In the genomic region with DNA sequence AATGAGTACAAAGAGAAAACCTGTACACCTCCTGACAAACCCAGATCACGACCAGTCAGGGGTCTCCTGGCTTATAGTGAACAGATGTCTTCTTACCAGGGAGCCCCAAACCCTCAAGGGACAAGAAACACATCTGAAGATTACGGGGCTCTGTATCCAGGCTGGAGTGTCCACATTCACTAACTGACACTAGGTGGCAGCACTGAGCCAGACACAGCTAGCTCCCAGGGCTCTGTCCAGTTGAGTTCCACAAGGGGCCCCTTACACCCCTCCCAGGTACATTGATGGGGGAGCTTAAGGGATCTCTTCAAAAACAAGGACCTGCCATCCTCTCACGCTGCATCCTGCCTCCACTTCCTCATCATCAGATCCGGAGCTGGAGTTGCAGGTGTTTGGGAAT, we compare ENCODE assay signal across 9 mouse cellular contexts. TPM values are rescaled to one million over a fixed set of nuclear protein-coding genes. Genes with fewer than 3 reads are reported as not detected.
DNase-seq lines count a peak whose midpoint lies in the region; ATAC-seq lines count a peak whose summit lies in the region.
"Had no signal": no experiment of that assay in that cellular context is flagged by ENCODE, and none has a peak within 500 bp of the region (broad histone marks: within the 10 kb centered on the region; RNA-seq: fewer than 3 reads in every experiment).

No protein-coding gene starts in this region.

- DNase-seq in heart, adult 11 months: peak; percentile 96
- DNase-seq in c-Kit-negative CD71-positive TER-119-positive erythroid progenitor cells, embryonic 14.5 days (ENCODE audit: low read depth, low spot score): peak; percentile 71
- DNase-seq in left cerebral cortex, postnatal 14 days (ENCODE audit: low spot score in 2 of 2): peak; percentile 88 to 89
- peak; percentile 65 to 82 for DNase-seq in spleen, postnatal 10 days (ENCODE audit: low spot score in 2 of 2)

- H3K4me1 ChIP-seq in heart, embryonic 12.5 days (replicated peaks): peaks cover 49% of the 10 kb centered on the region
- H3K4me1 ChIP-seq in forebrain, embryonic 13.5 days: peaks cover 82% of the 10 kb centered on the region
- peaks cover 84% of the 10 kb centered on the region for H3K4me1 ChIP-seq in hindbrain, embryonic 13.5 days (replicated peaks)
- H3K4me1 ChIP-seq in midbrain, embryonic 15.5 days: peaks cover 85% of the 10 kb centered on the region

- no peaks in the 10 kb centered on the region for H3K9me3 ChIP-seq in heart, embryonic 12.5 days (replicated peaks)
- H3K9me3 ChIP-seq in forebrain, embryonic 13.5 days (replicated peaks): no peaks in the 10 kb centered on the region
- H3K9me3 ChIP-seq in hindbrain, embryonic 13.5 days: no peaks in the 10 kb centered on the region
- H3K9me3 ChIP-seq in midbrain, embryonic 15.5 days: no peaks in the 10 kb centered on the region

- H3K36me3 ChIP-seq in heart, embryonic 12.5 days: peaks cover 39% of the 10 kb centered on the region
- peaks cover 42% of the 10 kb centered on the region for H3K36me3 ChIP-seq in forebrain, embryonic 13.5 days (ENCODE audit: poor library complexity, severe bottlenecking)
- H3K36me3 ChIP-seq in hindbrain, embryonic 13.5 days: peaks cover 34% of the 10 kb centered on the region
- H3K36me3 ChIP-seq in midbrain, embryonic 15.5 days (replicated peaks): 0 out of 2 replicates have a peak, but pooled peaks cover 5% of the 10 kb centered on the region

- no peaks in the 10 kb centered on the region for H3K27me3 ChIP-seq in heart, embryonic 12.5 days (replicated peaks)
- H3K27me3 ChIP-seq in forebrain, embryonic 13.5 days: no peaks in the 10 kb centered on the region
- no peaks in the 10 kb centered on the region for H3K27me3 ChIP-seq in hindbrain, embryonic 13.5 days
- H3K27me3 ChIP-seq in midbrain, embryonic 15.5 days (replicated peaks): no peaks in the 10 kb centered on the region

- no peak overlapping the region for H3K27ac ChIP-seq in heart, embryonic 12.5 days (ENCODE audit: poor library complexity, severe bottlenecking)
- no peak overlapping the region for H3K27ac ChIP-seq in forebrain, embryonic 13.5 days
- H3K27ac ChIP-seq in hindbrain, embryonic 13.5 days: 0 out of 2 replicates have a peak overlapping the region, but pooled peaks have one; percentile 23
- H3K27ac ChIP-seq in midbrain, embryonic 15.5 days: peak overlapping the region; percentile 34; the same call in 1 of the 2 replicates
- H3K27ac ChIP-seq: macrophage had no signal

- intact Hi-C loops in left cerebral cortex, postnatal 14 days (cut with DNase I): loop anchor here (2.0 to 10.0 kb wide), 3 partner anchors 76 to 254 kb away; no protein-coding TSS in a partner anchor

- ATAC-seq in heart, embryonic 12.5 days (ENCODE audit: insufficient number of reproducible peaks, low FRiP score): no peak
- no peak for ATAC-seq in forebrain, embryonic 13.5 days
- no peak for ATAC-seq in hindbrain, embryonic 13.5 days (ENCODE audit: low FRiP score)
- no peak for ATAC-seq in midbrain, embryonic 15.5 days (replicated peaks)

- 12% methylated on average over 4 of the region's 4 CpGs for WGBS in heart, embryonic 12.5 days
- 8% methylated on average over 4 of the region's 4 CpGs for WGBS in forebrain, embryonic 13.5 days
- WGBS in hindbrain, embryonic 13.5 days: 12% methylated on average over 4 of the region's 4 CpGs
- WGBS in midbrain, embryonic 15.5 days: 7% methylated on average over 4 of the region's 4 CpGs

- no peak overlapping the region for H3K4me3 ChIP-seq in heart, embryonic 12.5 days
- no peak overlapping the region for H3K4me3 ChIP-seq in forebrain, embryonic 13.5 days
- H3K4me3 ChIP-seq in hindbrain, embryonic 13.5 days: no peak overlapping the region
- no peak overlapping the region for H3K4me3 ChIP-seq in midbrain, embryonic 15.5 days

- no peak overlapping the region for H3K4me2 ChIP-seq in heart, embryonic 12.5 days
- no peak overlapping the region for H3K4me2 ChIP-seq in forebrain, embryonic 13.5 days
- H3K4me2 ChIP-seq in hindbrain, embryonic 13.5 days: 0 out of 2 replicates have a peak overlapping the region, but pooled peaks have one; percentile 18
- no peak overlapping the region for H3K4me2 ChIP-seq in midbrain, embryonic 15.5 days

- no peak overlapping the region for H3K9ac ChIP-seq in heart, embryonic 12.5 days
- H3K9ac ChIP-seq in forebrain, embryonic 13.5 days: peak overlapping the region; percentile 31; the same call in 1 of the 2 replicates
- peak overlapping the region; percentile 63 for H3K9ac ChIP-seq in hindbrain, embryonic 13.5 days
- no peak overlapping the region for H3K9ac ChIP-seq in midbrain, embryonic 15.5 days

RNA-seq across cellular contexts. Expression of a gene that starts 3.6 kb away (rescaled TPM):
- 0.21 TPM in 1 of 2 replicates, not detected in the other for polyA plus RNA-seq in heart, embryonic 12.5 days (2016; fragmentation: Nextera tagmentation; extraction: Ambion mirVana)
- polyA plus RNA-seq in forebrain, embryonic 13.5 days (2015; fragmentation: Nextera tagmentation; extraction: Ambion mirVana): not detected in 2 replicates
- 0.34 and 0.51 TPM in 2 replicates for polyA plus RNA-seq in hindbrain, embryonic 13.5 days (2015; fragmentation: Nextera tagmentation; extraction: Ambion mirVana)
- total RNA-seq in left cerebral cortex, postnatal 14 days (2021): 10 to 100 TPM in 1 of 2 experiments, 1 to 10 TPM in 1; 7.3 to 53.6 TPM
- 0.42 and 0.98 TPM in 2 replicates for polyA plus RNA-seq in midbrain, embryonic 15.5 days (2015; fragmentation: Nextera tagmentation; extraction: Ambion mirVana)
- polyA plus RNA-seq: macrophage had no signal

RNA-seq across cellular contexts. Expression of a gene that starts 4.1 kb away (rescaled TPM):
- 34.5 and 38.0 TPM in 2 replicates for polyA plus RNA-seq in heart, embryonic 12.5 days (2016; fragmentation: Nextera tagmentation; extraction: Ambion mirVana)
- polyA plus RNA-seq in forebrain, embryonic 13.5 days (2015; fragmentation: Nextera tagmentation; extraction: Ambion mirVana): 39.0 and 43.8 TPM in 2 replicates
- polyA plus RNA-seq in hindbrain, embryonic 13.5 days (2015; fragmentation: Nextera tagmentation; extraction: Ambion mirVana): 50.2 and 52.6 TPM in 2 replicates
- 100 to 1,000 TPM; 429 to 483 TPM for total RNA-seq in left cerebral cortex, postnatal 14 days (2021)
- polyA plus RNA-seq in midbrain, embryonic 15.5 days (2015; fragmentation: Nextera tagmentation; extraction: Ambion mirVana): 70.6 and 75.7 TPM in 2 replicates

RNA-seq across cellular contexts. Expression of a gene that starts 25.8 kb away (rescaled TPM):
- polyA plus RNA-seq in heart, embryonic 12.5 days (2016; fragmentation: Nextera tagmentation; extraction: Ambion mirVana): 2.6 and 2.7 TPM in 2 replicates
- polyA plus RNA-seq in forebrain, embryonic 13.5 days (2015; fragmentation: Nextera tagmentation; extraction: Ambion mirVana): 7.9 and 8.3 TPM in 2 replicates
- polyA plus RNA-seq in hindbrain, embryonic 13.5 days (2015; fragmentation: Nextera tagmentation; extraction: Ambion mirVana): 21.0 and 21.4 TPM in 2 replicates
- total RNA-seq in left cerebral cortex, postnatal 14 days (2021): 100 to 1,000 TPM; 693 to 768 TPM
- polyA plus RNA-seq in midbrain, embryonic 15.5 days (2015; fragmentation: Nextera tagmentation; extraction: Ambion mirVana): 52.0 and 54.8 TPM in 2 replicates

RNA-seq across cellular contexts. Expression of a gene that starts 52.7 kb away (rescaled TPM):
- 37.1 TPM in 2 replicates for polyA plus RNA-seq in heart, embryonic 12.5 days (2016; fragmentation: Nextera tagmentation; extraction: Ambion mirVana)
- 90.6 and 94.0 TPM in 2 replicates for polyA plus RNA-seq in forebrain, embryonic 13.5 days (2015; fragmentation: Nextera tagmentation; extraction: Ambion mirVana)
- polyA plus RNA-seq in hindbrain, embryonic 13.5 days (2015; fragmentation: Nextera tagmentation; extraction: Ambion mirVana): 83.5 and 84.9 TPM in 2 replicates
- total RNA-seq in left cerebral cortex, postnatal 14 days (2021): 10 to 100 TPM; 37.5 to 39.7 TPM
- 80.6 and 81.1 TPM in 2 replicates for polyA plus RNA-seq in midbrain, embryonic 15.5 days (2015; fragmentation: Nextera tagmentation; extraction: Ambion mirVana)

Comparison
In these comparisons a context has a peak if more than half of its experiments do, and no peak if none do; other contexts are left out.
1. H3K27ac ChIP-seq: peak in hindbrain, embryonic 13.5 days (single experiment) and midbrain, embryonic 15.5 days (single experiment); none in heart, embryonic 12.5 days (single experiment) and forebrain, embryonic 13.5 days (single experiment).
2. H3K9ac ChIP-seq: peak in forebrain, embryonic 13.5 days (single experiment) and hindbrain, embryonic 13.5 days (single experiment); none in heart, embryonic 12.5 days (single experiment) and midbrain, embryonic 15.5 days (single experiment).
3. Peak in every context shown above with its lines, with median percentiles within 50 percentile points of each other: DNase-seq.